Mouse (Mus musculus) neural tube, embryonic 11.5 days (tissue): ENCODE measurements around the gene Bglap3. TPM values are rescaled to one million over a fixed set of nuclear protein-coding genes. Genes with fewer than 3 reads are reported as not detected.

Experiments
- ATAC-seq: fragments of 200-750 bp; cut with Nextera tagmentation; 2 replicates; pipeline ENCODE4 v1.8.0; 2017; ENCODE audit warnings: moderate number of reproducible peaks, mild to moderate bottlenecking, moderate TSS enrichment, moderate library complexity; ENCODE audit not compliant: insufficient read depth, low FRiP score, low TSS enrichment
- DNase-seq: peaks from one replicate; pipeline ENCODE4 v3.0.0-alpha.2; 2015; ENCODE audit warnings: low spot score
- H3K27ac ChIP-seq: fragments of 300-500 bp; sonication (generic); 2 replicates; pipeline ENCODE4 v1.5.1; 2014; ENCODE audit warnings: low read depth, mild to moderate bottlenecking, low read length
- H3K27me3 ChIP-seq: fragments of 300-500 bp; sonication (generic); 2 replicates; pipeline ENCODE4 v1.6.1; 2014; ENCODE audit warnings: mild to moderate bottlenecking, low read length, mixed read lengths; ENCODE audit not compliant: control insufficient read depth, insufficient read depth
- H3K36me3 ChIP-seq: fragments of 300-500 bp; sonication (generic); 2 replicates; pipeline ENCODE4 v1.6.1; 2014; ENCODE audit warnings: mild to moderate bottlenecking, low read length, moderate library complexity, mixed read lengths; ENCODE audit not compliant: control insufficient read depth, insufficient read depth
- H3K4me1 ChIP-seq: fragments of 300-500 bp; sonication (generic); 2 replicates; pipeline ENCODE4 v1.6.1; 2014; ENCODE audit warnings: low read length, mixed read lengths; ENCODE audit not compliant: control insufficient read depth, insufficient read depth
- H3K4me2 ChIP-seq: fragments of 300-500 bp; sonication (generic); 2 replicates; pipeline ENCODE4 v1.6.1; 2014; ENCODE audit warnings: low read depth, mild to moderate bottlenecking, moderate library complexity
- H3K4me3 ChIP-seq: fragments of 300-500 bp; sonication (generic); 2 replicates; pipeline ENCODE4 v1.5.1; 2014; ENCODE audit warnings: low read depth, low read length
- H3K9ac ChIP-seq: fragments of 300-500 bp; sonication (generic); 2 replicates; pipeline ENCODE4 v1.6.1; 2014; ENCODE audit warnings: mild to moderate bottlenecking, low read length
- H3K9me3 ChIP-seq: fragments of 300-500 bp; sonication (generic); 2 replicates; pipeline ENCODE4 v1.6.1; 2016; ENCODE audit warnings: low read length; ENCODE audit not compliant: control insufficient read depth
- WGBS: fragments of 180-500 bp; shearing (Covaris S2); extraction: QIAGEN DNeasy Blood & Tissue Kit; methylation state at CpG from one replicate; pipeline ENCODE4 v1.1.7; 2014; 5-methylcytosine and 5-hydroxymethylcytosine counted together
- polyA plus RNA-seq: library from polyadenylated mRNA; unstranded; fragments of >200 nt; fragmentation: Nextera tagmentation; extraction: Ambion mirVana; gene quantifications from 2 replicates; pipeline ENCODE4 v1.2.1, GENCODE M21; 2014

The Bglap3 gene
- polyA plus RNA-seq, 1 experiment from 2014 or later: 0.31 TPM

DNA sequence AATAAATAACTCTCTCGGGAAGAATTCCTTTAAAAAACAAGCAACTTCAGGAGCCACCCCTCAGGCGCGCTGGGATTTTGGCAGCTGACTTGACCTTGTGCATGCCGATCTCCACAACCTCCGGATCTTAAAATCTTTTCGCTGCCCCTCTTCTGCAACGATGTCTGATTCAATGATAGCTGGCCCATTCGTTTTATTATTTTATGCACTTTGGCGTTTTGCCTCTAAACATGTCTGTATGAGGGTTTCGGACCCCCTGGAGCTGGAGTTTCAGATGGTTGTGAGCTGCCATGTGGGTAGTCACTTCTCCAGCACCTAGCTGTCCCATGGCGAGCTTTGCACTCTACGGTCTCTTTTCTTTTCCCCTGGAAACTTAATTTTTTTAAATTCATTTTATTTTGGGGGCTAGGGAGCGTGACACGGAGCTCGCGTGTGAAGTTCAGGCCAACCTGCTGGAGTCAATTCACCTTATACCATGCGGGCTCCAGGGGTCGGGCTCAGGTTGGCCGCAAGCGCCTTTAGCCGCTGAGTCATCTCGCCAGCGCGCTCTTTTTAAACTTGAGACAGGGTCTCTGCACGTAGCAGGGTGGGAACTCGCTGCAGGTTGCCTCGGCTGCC is 37.0 kb downstream of the Bglap3 start:
- Histone ChIP-seq H3K27ac (peak overlapping the region; percentile 67), H3K9me3 (no peaks in the 10 kb centered on the region), H3K4me2 (peak overlapping the region; percentile 65), H3K4me1 (peaks cover 10% of the 10 kb centered on the region; the same call in 1 of the 2 replicates), H3K4me3 (peak overlapping the region; percentile 63), H3K9ac (peak overlapping the region; percentile 80), H3K27me3 (no peaks in the 10 kb centered on the region), H3K36me3 (no peaks in the 10 kb centered on the region)
- peak; percentile 51 for ATAC-seq
- WGBS: 1% methylated on average over 27 of the region's 27 CpGs
- DNase-seq: no peak

DNA sequence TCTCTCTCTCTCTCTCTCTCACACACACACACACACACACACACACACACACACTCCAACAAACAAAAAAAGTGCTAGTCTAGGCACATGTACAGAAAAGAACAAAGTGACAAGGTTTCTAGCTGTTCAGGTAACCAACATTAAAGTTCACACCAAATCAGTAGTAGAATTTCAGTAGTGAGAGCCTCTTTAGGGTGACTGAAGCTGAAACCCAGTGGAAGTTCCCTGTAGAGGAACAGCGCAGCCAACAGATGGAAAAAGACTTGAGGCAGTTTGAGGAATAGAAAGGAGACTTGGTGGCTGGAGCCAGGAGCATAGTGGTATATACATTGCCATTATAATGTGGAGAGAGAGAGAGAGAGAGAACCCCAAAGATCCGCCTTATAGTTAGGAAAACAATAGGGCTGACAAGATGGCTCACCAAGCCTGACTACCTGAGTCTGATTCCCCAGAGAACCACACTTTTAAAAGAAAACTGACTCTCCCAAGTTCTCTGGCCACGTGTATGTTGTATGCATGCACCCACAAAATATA is 37.6 kb downstream of the Bglap3 start:
- Histone ChIP-seq H3K4me3 (peak overlapping the region; percentile 63), H3K9me3 (no peaks in the 10 kb centered on the region), H3K9ac (peak overlapping the region; percentile 80), H3K27me3 (no peaks in the 10 kb centered on the region), H3K27ac (no peak overlapping the region), H3K4me1 (peaks cover 10% of the 10 kb centered on the region; the same call in 1 of the 2 replicates), H3K4me2 (peak overlapping the region; percentile 65), H3K36me3 (no peaks in the 10 kb centered on the region)
- ATAC-seq (no peak), DNase-seq (peak; percentile 6)
- WGBS: 36% methylated on average over 3 of the region's 3 CpGs

DNA sequence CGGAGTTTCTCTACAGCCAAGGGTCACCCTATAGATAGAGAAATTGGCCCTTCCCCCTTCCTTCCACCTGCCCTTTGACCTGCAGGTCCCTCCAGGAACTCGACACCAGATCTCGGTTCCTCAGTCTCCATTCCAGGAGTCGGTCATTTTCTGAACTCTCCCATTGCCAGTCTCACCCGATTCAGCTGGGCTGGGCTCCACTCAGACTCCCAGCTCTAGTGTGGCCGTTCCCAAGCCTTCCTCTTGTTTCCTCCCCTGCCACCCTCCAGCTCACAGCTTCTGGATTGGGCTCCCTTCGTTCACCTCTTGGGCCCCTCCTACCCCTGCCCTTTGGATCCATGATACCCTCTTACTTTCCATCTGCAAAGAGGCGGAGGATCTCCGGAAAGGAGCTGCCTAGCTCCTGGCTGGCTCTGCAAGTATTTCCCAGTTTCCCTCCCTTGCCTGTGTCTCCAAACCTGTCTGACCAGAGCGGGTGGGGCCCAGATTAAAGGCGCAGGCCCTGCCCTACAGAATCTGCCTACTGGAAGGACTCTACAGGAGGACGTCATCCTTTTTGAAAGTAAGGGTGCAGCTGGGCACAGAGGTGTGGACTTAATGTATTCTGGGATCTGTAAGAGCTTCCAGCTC is 38.4 kb downstream of the Bglap3 start:
- H3K36me3 ChIP-seq: no peaks in the 10 kb centered on the region; the same call in 1 of the 2 replicates
- no peak overlapping the region for H3K4me3 ChIP-seq
- ATAC-seq: no peak
- no peaks in the 10 kb centered on the region for H3K9me3 ChIP-seq
- 53% methylated on average over 12 of the region's 12 CpGs for WGBS
- H3K27me3 ChIP-seq: no peaks in the 10 kb centered on the region
- H3K4me1 ChIP-seq: peaks cover 10% of the 10 kb centered on the region; the same call in 1 of the 2 replicates
- no peak overlapping the region for H3K9ac ChIP-seq
- no peak overlapping the region for H3K27ac ChIP-seq
- H3K4me2 ChIP-seq: no peak overlapping the region
- DNase-seq: peak; percentile 8

DNA sequence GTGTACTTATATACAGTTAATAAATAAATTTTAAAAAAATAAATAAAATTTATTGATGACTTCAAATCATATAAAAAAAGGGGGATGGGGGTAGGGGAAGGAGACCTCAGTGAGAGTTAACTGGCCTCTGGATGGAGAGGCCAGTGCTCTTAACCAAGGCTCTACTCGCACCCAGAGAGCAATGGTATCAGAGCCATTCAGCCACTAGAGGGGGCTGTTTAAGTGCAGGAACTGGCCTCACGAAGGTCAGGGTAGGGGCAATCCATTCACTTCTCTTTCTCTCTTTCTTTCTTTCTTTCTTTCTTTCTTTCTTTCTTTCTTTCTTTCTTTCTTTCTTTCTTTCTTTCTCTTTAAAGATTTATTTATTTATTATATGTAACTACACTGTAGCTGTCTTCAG is 41.3 kb downstream of the Bglap3 start:
- H3K4me2 ChIP-seq: no peak overlapping the region
- no peak overlapping the region for H3K9ac ChIP-seq
- no peak overlapping the region for H3K4me3 ChIP-seq
- DNase-seq: no peak
- H3K36me3 ChIP-seq: no peaks in the 10 kb centered on the region; the same call in 1 of the 2 replicates
- WGBS: 25% methylated on average over 2 of the region's 2 CpGs
- H3K27ac ChIP-seq: no peak overlapping the region
- no peaks in the 10 kb centered on the region for H3K9me3 ChIP-seq
- ATAC-seq: no peak
- H3K27me3 ChIP-seq: no peaks in the 10 kb centered on the region
- peaks cover 7% of the 10 kb centered on the region; the same call in 1 of the 2 replicates for H3K4me1 ChIP-seq

DNA sequence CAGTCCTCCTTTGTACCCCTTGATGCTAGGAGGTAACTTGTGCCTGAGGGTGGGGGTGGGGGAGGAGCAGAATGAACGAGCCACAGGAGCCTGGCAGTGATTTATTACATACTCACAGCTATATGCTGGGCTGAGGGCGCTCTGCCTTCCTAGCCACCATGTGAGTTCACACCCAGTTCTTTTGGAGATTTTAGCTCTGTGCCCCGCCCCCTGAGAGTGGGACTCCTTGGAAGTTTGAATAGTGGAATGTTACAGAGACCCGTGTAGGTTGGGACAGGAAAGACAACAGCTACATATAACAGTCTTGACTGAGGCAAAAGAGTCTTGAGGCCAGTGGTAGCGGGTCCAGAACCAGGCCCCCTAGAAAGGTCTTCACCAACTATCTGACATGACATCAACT is 43.6 kb downstream of the Bglap3 start:
- H3K9me3 ChIP-seq: no peaks in the 10 kb centered on the region
- H3K4me3 ChIP-seq: no peak overlapping the region
- WGBS: 60% methylated on average over 5 of the region's 5 CpGs
- DNase-seq: no peak
- no peak overlapping the region for H3K27ac ChIP-seq
- peaks cover 7% of the 10 kb centered on the region; the same call in 1 of the 2 replicates for H3K4me1 ChIP-seq
- no peak for ATAC-seq
- no peaks in the 10 kb centered on the region for H3K27me3 ChIP-seq
- no peak overlapping the region for H3K9ac ChIP-seq
- no peaks in the 10 kb centered on the region; the same call in 1 of the 2 replicates for H3K36me3 ChIP-seq
- no peak overlapping the region for H3K4me2 ChIP-seq

DNA sequence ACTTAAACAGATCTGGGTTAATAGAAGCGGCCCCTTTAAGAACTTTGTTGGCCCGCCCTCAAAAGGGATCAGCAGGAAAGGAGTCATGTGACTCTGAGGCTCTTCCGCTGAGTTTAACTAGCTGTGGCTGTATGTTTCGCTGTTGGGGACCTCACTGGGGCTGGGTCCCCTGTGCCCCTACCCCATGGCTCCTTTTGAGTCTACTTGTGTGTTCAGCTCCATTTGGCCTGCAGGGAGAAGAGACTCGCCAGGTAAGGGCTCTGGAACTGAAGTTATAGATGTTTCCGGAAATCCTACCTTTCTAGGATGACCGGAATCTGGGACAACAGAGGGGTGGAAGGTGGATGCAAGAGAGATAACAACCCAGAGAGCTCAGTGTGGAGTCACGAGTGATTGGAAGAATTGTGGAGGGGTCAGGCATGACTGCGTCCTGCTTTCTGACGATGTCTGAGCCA is 47.6 kb downstream of the Bglap3 start, which contains the start of gene Glmp:
Gene Glmp (plus strand): TSS at position 73 of the 455 bp plus-strand sequence.
- DNase-seq: peak; percentile 56

More for the DNA sequence above, 47.6 kb downstream of the Bglap3 start, which contains the start of gene Glmp:
- H3K4me2 ChIP-seq: peak within 1 kb of the TSS; percentile 76
- H3K36me3 ChIP-seq: peaks cover 23% of the 10 kb centered on the region
- WGBS: 3% methylated on average over 10 of the region's 10 CpGs
- H3K9me3 ChIP-seq: no peaks in the 10 kb centered on the region
- H3K9ac ChIP-seq: peak within 1 kb of the TSS; percentile 67
- no peak within 1 kb of the TSS for H3K27ac ChIP-seq
- peaks cover 7% of the 10 kb centered on the region; the same call in 1 of the 2 replicates for H3K4me1 ChIP-seq
- ATAC-seq: 0 out of 2 replicates have a peak, but pooled peaks have one; percentile 68
- no peaks in the 10 kb centered on the region for H3K27me3 ChIP-seq
- H3K4me3 ChIP-seq: peak within 1 kb of the TSS; percentile 70

Other genes with a start within 250 kb of the Bglap3 start
- gene Mef2d, start 230.4 kb downstream of the Bglap3 start, polyA plus RNA-seq: 16.6 and 18.1 TPM in 2 replicates
- gene Rhbg, start 118.0 kb downstream of the Bglap3 start, polyA plus RNA-seq: 0.27 and 1.2 TPM in 2 replicates
- not detected in 2 replicates for gene Gm38392, start 85.5 kb downstream of the Bglap3 start, polyA plus RNA-seq
- gene Tsacc, start 75.7 kb downstream of the Bglap3 start, polyA plus RNA-seq: 9.1 and 10.7 TPM in 2 replicates
- gene Cct3, start 75.6 kb downstream of the Bglap3 start, polyA plus RNA-seq: 768 and 797 TPM in 2 replicates
- gene Glmp, start 47.7 kb downstream of the Bglap3 start, polyA plus RNA-seq: 70.5 and 84.5 TPM in 2 replicates
- 1.7 and 2.1 TPM in 2 replicates for gene Tmem79, start 36.6 kb downstream of the Bglap3 start, polyA plus RNA-seq
- gene Smg5, start 36.5 kb downstream of the Bglap3 start, polyA plus RNA-seq: 48.8 and 57.2 TPM in 2 replicates
- gene Paqr6, start 8.2 kb downstream of the Bglap3 start, polyA plus RNA-seq: 1.1 and 1.2 TPM in 2 replicates
- not detected in 2 replicates for gene Bglap2, start 6.0 kb upstream of the Bglap3 start, polyA plus RNA-seq
- not detected in 2 replicates for gene Bglap, start 11.7 kb upstream of the Bglap3 start, polyA plus RNA-seq
- 118 and 124 TPM in 2 replicates for gene Pmf1, start 37.6 kb upstream of the Bglap3 start, polyA plus RNA-seq
- 24.8 and 27.0 TPM in 2 replicates for gene Slc25a44, start 52.4 kb upstream of the Bglap3 start, polyA plus RNA-seq
- 5.8 and 6.1 TPM in 2 replicates for gene Sema4a, start 88.4 kb upstream of the Bglap3 start, polyA plus RNA-seq
- 16.1 and 17.4 TPM in 2 replicates for gene Lmna, start 137.2 kb upstream of the Bglap3 start, polyA plus RNA-seq
- gene Mex3a, start 159.7 kb upstream of the Bglap3 start, polyA plus RNA-seq: 42.0 and 43.6 TPM in 2 replicates
- 0.70 and 0.78 TPM in 2 replicates for gene Rab25, start 175.6 kb upstream of the Bglap3 start, polyA plus RNA-seq
- 82.1 and 98.4 TPM in 2 replicates for gene Lamtor2, start 180.3 kb upstream of the Bglap3 start, polyA plus RNA-seq
- gene Ubqln4, start 181.0 kb upstream of the Bglap3 start, polyA plus RNA-seq: 80.2 and 84.0 TPM in 2 replicates
- 185 and 195 TPM in 2 replicates for gene Ssr2, start 203.1 kb upstream of the Bglap3 start, polyA plus RNA-seq
- gene Arhgef2, start 233.2 kb upstream of the Bglap3 start, polyA plus RNA-seq: 142 and 145 TPM in 2 replicates